Mouse (Mus musculus) left cerebral cortex, adult 2 months (tissue): ENCODE data around the gene Srxn1. TPM values are rescaled to one million over a fixed set of nuclear protein-coding genes. Genes with fewer than 3 reads are reported as not detected.

Experiments
- DNase-seq, 2 experiments: peaks; one replicate each; pipeline ENCODE4 v3.0.0; 2021 to 2022; ENCODE audit warnings: low spot score in 2 of 2, mixed read lengths in 1 of 2; ENCODE audit errors: extremely low spot score in 1 of 2
- H3K27ac ChIP-seq: fragments of 200-600 bp; 2 replicates; pipeline ENCODE4 v1.8.1; 2022
- H3K4me3 ChIP-seq: fragments of 200-600 bp; 2 replicates; pipeline ENCODE4 v1.8.1; 2022
- CTCF ChIP-seq: fragments of 200-600 bp; IDR thresholded peaks from 2 replicates; pipeline ENCODE4 v1.8.1; 2022; ENCODE audit warnings: antibody characterized with exemption, mild to moderate bottlenecking, moderate library complexity
- intact Hi-C: fragments of 180-260 bp; cut with DNase I; formaldehyde crosslinking; loops from one replicate; pipeline ENCODE4 v1.15.1; 2025
- total RNA-seq, 2 experiments: library from RNA; stranded (reverse); gene quantifications; 2 replicates each; pipeline ENCODE4 v1.2.3; 2021

Gene Srxn1
- total RNA-seq, 2 experiments from 2014 or later = 98.3 to 114 TPM

DNA sequence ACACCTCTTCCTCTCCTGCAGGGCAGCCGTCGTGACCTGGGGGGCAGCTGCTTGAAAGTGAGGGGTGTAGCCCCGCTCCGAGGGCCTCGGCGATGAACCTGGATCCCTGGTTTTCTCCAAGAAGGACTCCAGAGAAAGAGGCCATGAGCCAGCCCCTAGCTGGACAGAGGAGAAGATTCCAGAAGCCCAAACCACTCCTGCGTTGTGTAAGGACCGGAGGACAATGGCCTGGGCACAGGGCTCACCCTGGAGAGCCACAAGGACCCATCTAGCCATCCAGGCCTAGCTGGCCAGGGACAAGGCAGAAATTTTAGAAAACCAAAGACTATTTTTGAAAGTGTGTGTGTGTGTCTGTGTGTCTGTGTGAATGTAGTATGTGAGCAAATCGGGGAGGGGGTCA is 43.4 kb downstream of the Srxn1 start:
- intact Hi-C loops = no loop called here
- no peak for DNase-seq
- no peak overlapping the region for H3K27ac ChIP-seq
- no peak overlapping the region for H3K4me3 ChIP-seq
- no peak for TF ChIP-seq CTCF

DNA sequence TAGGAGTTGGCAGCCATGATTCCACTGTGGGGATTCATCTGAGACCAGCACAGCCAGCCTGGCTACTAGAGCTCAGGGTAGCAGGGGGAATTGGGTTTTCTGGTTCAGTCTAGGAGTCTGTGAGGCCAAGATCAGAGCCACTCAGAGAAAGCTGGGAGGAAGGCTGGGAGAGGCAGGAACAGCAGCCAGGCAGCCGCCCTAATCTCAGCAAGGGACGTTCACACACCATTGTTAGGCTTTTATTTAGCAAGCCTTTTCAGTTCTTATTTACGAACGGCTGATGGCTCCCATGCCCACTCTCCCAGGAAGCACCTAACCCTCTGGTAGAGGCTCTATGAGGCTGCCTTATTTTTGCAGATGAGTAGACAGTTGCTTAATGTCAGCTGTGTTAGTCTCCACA is 44.6 kb downstream of the Srxn1 start:
- DNase-seq = no peak
- no peak for TF ChIP-seq CTCF
- intact Hi-C loops = no loop called here
- no peak overlapping the region for H3K27ac ChIP-seq
- no peak overlapping the region for H3K4me3 ChIP-seq

- Histone ChIP-seq H3K4me3 (no peak overlapping the region), H3K27ac (no peak overlapping the region)
- intact Hi-C loops = no loop called here
- DNase-seq = no peak
- TF ChIP-seq CTCF = no peak
These were observed 45.1 kb downstream of the Srxn1 start for GRCm38 (mm10) chr2:152150373-152150772.

GRCm38 (mm10) chr2:152153361-152153760 is 48.0 kb downstream of the Srxn1 start:
- intact Hi-C loops = no loop called here
- TF ChIP-seq CTCF = no peak
- H3K27ac ChIP-seq = no peak overlapping the region
- no peak for DNase-seq
- H3K4me3 ChIP-seq = no peak overlapping the region

- H3K27ac ChIP-seq = no peak overlapping the region
- no peak overlapping the region for H3K4me3 ChIP-seq
- no peak for TF ChIP-seq CTCF
- no peak for DNase-seq
- intact Hi-C loops = no loop called here
These were observed 50.3 kb downstream of the Srxn1 start for GRCm38 (mm10) chr2:152155414-152156208.

DNA sequence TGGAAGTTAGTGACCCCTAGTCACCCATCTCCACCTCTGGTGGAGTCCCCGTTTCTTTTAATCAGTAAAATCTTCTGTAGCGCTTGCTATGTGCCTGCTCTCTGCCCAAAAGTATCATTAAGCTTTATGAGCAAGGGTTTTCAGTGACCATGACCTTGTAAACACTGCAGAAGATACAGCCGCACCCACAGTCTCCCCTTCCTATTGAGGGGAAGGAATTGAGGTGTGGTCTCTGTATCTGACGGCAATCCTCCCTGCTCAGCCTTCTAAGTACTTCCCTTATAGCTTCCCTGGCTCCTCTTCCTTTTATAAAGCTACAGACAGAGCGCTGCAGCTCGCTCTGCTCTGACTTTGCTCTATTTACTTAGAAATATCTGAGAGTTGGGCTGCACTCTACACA is 51.2 kb downstream of the Srxn1 start:
- TF ChIP-seq CTCF = no peak
- no peak for DNase-seq
- intact Hi-C loops = no loop called here
- no peak overlapping the region for H3K4me3 ChIP-seq
- H3K27ac ChIP-seq = no peak overlapping the region

GRCm38 (mm10) chr2:152159487-152159886 is 54.2 kb downstream of the Srxn1 start:
- Histone ChIP-seq H3K4me3 (no peak overlapping the region), H3K27ac (no peak overlapping the region)
- no peak for DNase-seq
- intact Hi-C loops = no loop called here
- TF ChIP-seq CTCF = no peak; the same call in 1 of the 2 replicates

Other genes starting within 250 kb of the Srxn1 start
- not detected for gene Angpt4, start 194.3 kb upstream of the Srxn1 start, total RNA-seq
- 1 to 10 TPM; 6.6 to 6.7 TPM for gene Fam110a, start 125.3 kb upstream of the Srxn1 start, total RNA-seq
- gene Slc52a3, start 109.0 kb upstream of the Srxn1 start, total RNA-seq = 1 to 10 TPM; 2.6 to 2.9 TPM
- gene Scrt2, start 24.0 kb upstream of the Srxn1 start, total RNA-seq = 10 to 100 TPM; 18.7 to 23.9 TPM
- gene Tcf15, start 38.0 kb downstream of the Srxn1 start, total RNA-seq = 1 to 10 TPM; 1.6 to 2.4 TPM
- 100 to 1,000 TPM in 1 of 2 experiments, 10 to 100 TPM in 1; 98.0 to 104 TPM for gene Csnk2a1, start 121.3 kb downstream of the Srxn1 start, total RNA-seq
- 10 to 100 TPM; 54.0 to 57.1 TPM for gene Tbc1d20, start 188.3 kb downstream of the Srxn1 start, total RNA-seq
- gene Rbck1, start 227.1 kb downstream of the Srxn1 start, total RNA-seq = 100 to 1,000 TPM; 111 to 117 TPM
- gene Trib3, start 238.5 kb downstream of the Srxn1 start, total RNA-seq = 1 to 10 TPM in 1 of 2 experiments, under 1 TPM in 1; 0.84 to 1.1 TPM